Mouse (Mus musculus) neural tube, embryonic 14.5 days (tissue): ENCODE measurements around the gene Limch1. TPM values are rescaled to one million over a fixed set of nuclear protein-coding genes. Genes with fewer than 3 reads are reported as not detected.
A peak's percentile ranks its signal among the peaks of the same experiment; 100 is the strongest.

Experiments used
- ATAC-seq: fragments of 200-750 bp; cut with Nextera tagmentation; 2 replicates; pipeline ENCODE4 v1.8.0; 2017; ENCODE audit warnings: low read depth, mild to moderate bottlenecking, moderate TSS enrichment, moderate library complexity
- H3K27ac ChIP-seq: fragments of 300-500 bp; sonication (generic); 2 replicates; pipeline ENCODE4 v1.5.1; 2014; ENCODE audit warnings: low read depth, mild to moderate bottlenecking, control low read depth, low read length, moderate library complexity, mixed read lengths
- H3K27me3 ChIP-seq: fragments of 300-500 bp; sonication (generic); 2 replicates; pipeline ENCODE4 v1.6.1; 2014; ENCODE audit warnings: low read length; ENCODE audit not compliant: control insufficient read depth, insufficient read depth
- H3K36me3 ChIP-seq: fragments of 300-500 bp; sonication (generic); 2 replicates; pipeline ENCODE4 v1.6.1; 2014; ENCODE audit warnings: low read length, mixed read lengths; ENCODE audit not compliant: control insufficient read depth, insufficient read depth
- H3K4me1 ChIP-seq: fragments of 300-500 bp; sonication (generic); 2 replicates; pipeline ENCODE4 v1.6.1; 2014; ENCODE audit warnings: low read length; ENCODE audit not compliant: control insufficient read depth, insufficient read depth
- H3K4me2 ChIP-seq: fragments of 300-500 bp; sonication (generic); 2 replicates; pipeline ENCODE4 v1.6.1; 2014; ENCODE audit warnings: mild to moderate bottlenecking, low read depth, low read length, control low read depth
- H3K4me3 ChIP-seq: fragments of 300-500 bp; sonication (generic); 2 replicates; pipeline ENCODE4 v1.5.1; 2014; ENCODE audit warnings: low read depth, low read length, control low read depth, mixed read lengths
- H3K9ac ChIP-seq: fragments of 300-500 bp; sonication (generic); replicated peaks from 2 replicates; pipeline ENCODE4 v1.6.1; 2014; ENCODE audit warnings: low read depth, mild to moderate bottlenecking, control low read depth, low read length, mixed read lengths
- H3K9me3 ChIP-seq: fragments of 300-500 bp; sonication (generic); 2 replicates; pipeline ENCODE4 v1.6.1; 2016; ENCODE audit warnings: low read length; ENCODE audit not compliant: control insufficient read depth
- WGBS: fragments of 180-500 bp; shearing (Covaris S2); extraction: QIAGEN DNeasy Blood & Tissue Kit; methylation state at CpG from one replicate; pipeline ENCODE4 v1.1.7; 2014; 5-methylcytosine and 5-hydroxymethylcytosine counted together
- polyA plus RNA-seq: library from polyadenylated mRNA; unstranded; fragments of >200 nt; fragmentation: Nextera tagmentation; extraction: Ambion mirVana; gene quantifications from 2 replicates; pipeline ENCODE4 v1.2.1, GENCODE M21; 2014

Gene Limch1
- polyA plus RNA-seq, 1 experiment from 2014 or later: 81.8 TPM

DNA sequence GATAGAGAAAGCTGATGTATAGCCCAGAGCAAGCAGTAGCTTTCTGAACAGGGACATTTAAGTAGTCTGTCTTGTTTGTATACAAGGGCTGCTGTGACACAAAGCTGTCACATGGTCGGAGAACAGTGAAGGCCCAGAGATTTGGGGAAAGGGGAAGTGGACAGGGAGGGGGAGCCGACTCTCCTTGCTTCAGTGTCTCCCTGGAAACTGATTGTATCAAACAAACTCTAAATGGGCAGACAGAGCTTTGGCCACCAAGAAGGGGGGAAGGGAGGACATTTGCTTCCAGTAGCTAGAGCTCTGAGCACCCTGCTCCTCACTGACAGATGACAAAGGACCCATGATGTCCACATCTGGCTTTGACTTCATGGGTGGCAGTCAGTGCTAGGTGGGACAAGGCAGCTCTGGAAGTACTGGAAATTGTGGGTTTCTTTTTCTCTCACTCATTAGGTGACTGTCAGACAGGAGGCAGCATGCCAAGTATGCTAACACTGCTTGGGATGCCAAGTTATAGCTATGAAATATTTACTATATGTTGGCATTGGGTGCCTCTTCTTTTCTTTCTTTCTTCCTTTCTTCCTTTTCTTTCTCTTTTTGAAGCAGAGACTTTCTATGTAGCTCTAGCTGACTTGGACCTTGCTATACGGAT is 5.8 kb downstream of the Limch1 start:
- Histone ChIP-seq H3K9ac (no peak overlapping the region), H3K9me3 (no peaks in the 10 kb centered on the region), H3K36me3 (no peaks in the 10 kb centered on the region), H3K4me2 (no peak overlapping the region), H3K27ac (peak overlapping the region; percentile 18; the same call in 1 of the 2 replicates), H3K27me3 (no peaks in the 10 kb centered on the region), H3K4me1 (peaks cover 29% of the 10 kb centered on the region), H3K4me3 (no peak overlapping the region)
- peak; percentile 45; the same call in 1 of the 2 replicates for ATAC-seq
- 32% methylated on average over 3 of the region's 3 CpGs for WGBS

- WGBS: 90% methylated on average over 9 of the region's 9 CpGs
- H3K4me3 ChIP-seq: no peak overlapping the region
- H3K4me1 ChIP-seq: peaks cover 16% of the 10 kb centered on the region
- H3K36me3 ChIP-seq: no peaks in the 10 kb centered on the region
- H3K9me3 ChIP-seq: no peaks in the 10 kb centered on the region
- H3K27me3 ChIP-seq: no peaks in the 10 kb centered on the region
- no peak for ATAC-seq
- no peak overlapping the region for H3K9ac ChIP-seq
- H3K4me2 ChIP-seq: no peak overlapping the region
- no peak overlapping the region for H3K27ac ChIP-seq
These were observed 8.0 kb downstream of the Limch1 start for GRCm38 (mm10) chr5:66753620-66754019.

DNA sequence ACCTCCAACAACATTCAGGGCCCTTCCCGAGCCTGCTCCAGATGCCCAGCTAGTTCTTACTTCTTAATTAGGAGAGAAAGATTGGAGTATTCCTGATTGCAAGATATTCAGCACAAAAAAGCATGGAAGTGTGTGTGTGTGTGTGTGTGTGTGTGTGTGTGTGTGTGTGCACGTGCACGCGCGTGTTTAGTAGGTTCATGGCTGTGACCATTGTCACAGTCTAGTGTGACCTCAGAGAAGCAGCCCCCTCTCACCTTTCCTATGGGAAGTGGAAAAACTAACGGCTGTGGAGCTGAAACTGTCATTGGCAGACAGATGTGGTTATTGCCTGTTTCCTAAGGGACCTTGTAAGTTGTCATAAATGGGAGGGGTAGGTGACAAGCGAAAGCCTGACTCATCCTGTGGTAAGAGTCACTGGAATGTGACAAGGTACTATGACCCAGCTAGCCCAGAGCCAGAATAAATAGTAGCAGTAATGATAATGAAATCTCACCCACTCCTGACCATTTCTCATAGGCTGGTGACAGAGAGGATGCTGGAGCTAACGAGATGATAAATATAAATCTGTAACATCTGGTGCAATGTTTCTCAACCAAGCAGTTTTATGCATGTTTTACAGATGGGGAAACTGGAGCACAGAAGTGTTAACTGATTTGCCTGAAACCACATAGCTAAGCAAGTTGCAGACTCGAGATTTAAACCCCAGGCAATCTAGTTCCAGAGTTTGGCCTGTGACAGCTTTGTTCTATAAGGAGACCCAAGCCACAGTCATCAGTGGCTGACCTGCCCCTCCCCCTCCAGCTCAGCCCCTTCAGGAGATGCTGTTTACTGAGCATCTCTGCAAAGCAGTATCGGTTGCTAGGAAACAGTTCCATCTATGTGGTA is 11.4 kb downstream of the Limch1 start:
- Histone ChIP-seq H3K9ac (no peak overlapping the region), H3K4me1 (0 out of 2 replicates have a peak, but pooled peaks cover 5% of the 10 kb centered on the region), H3K27ac (peak overlapping the region; percentile 7; the same call in 1 of the 2 replicates), H3K4me3 (no peak overlapping the region), H3K9me3 (no peaks in the 10 kb centered on the region), H3K36me3 (no peaks in the 10 kb centered on the region), H3K27me3 (no peaks in the 10 kb centered on the region), H3K4me2 (no peak overlapping the region)
- ATAC-seq: peak; percentile 92
- 56% methylated on average over 10 of the region's 10 CpGs for WGBS

DNA sequence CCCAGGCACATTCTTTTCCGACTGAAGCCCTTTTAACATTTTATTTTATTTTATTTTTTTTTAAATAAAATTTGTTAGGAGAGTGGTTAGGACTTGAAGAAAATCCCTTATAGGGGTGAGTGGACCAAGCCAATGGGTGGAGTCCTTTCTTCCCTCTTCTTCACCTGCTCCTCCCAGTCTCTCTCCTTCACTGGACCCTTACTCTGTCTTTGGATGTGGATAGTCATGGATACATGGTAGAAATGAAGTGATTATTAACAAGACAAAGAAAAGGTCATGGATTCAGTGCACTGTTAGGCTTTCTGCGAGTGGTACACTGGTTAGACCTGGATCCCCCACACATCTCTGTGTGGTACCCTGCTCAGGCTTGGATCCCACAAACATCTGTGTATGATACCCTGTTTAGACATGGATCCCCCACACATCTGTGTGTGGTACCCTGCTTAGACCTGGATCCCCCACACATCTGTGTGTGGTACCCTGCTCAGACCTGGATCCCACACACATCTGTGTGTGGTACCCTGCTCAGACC is 12.1 kb downstream of the Limch1 start:
- Histone ChIP-seq H3K4me3 (no peak overlapping the region), H3K9me3 (no peaks in the 10 kb centered on the region), H3K9ac (no peak overlapping the region), H3K27ac (no peak overlapping the region; the same call in 1 of the 2 replicates), H3K4me2 (no peak overlapping the region), H3K4me1 (0 out of 2 replicates have a peak, but pooled peaks cover 5% of the 10 kb centered on the region), H3K36me3 (no peaks in the 10 kb centered on the region), H3K27me3 (no peaks in the 10 kb centered on the region)
- ATAC-seq: peak; percentile 55; the same call in 1 of the 2 replicates
- 49% methylated on average over 2 of the region's 2 CpGs for WGBS

GRCm38 (mm10) chr5:66759354-66759753 is 13.7 kb downstream of the Limch1 start:
- no peak overlapping the region for H3K27ac ChIP-seq
- no peak overlapping the region for H3K9ac ChIP-seq
- no peaks in the 10 kb centered on the region for H3K9me3 ChIP-seq
- no peak overlapping the region for H3K4me2 ChIP-seq
- no peaks in the 10 kb centered on the region for H3K27me3 ChIP-seq
- no peak for ATAC-seq
- 0 out of 2 replicates have a peak, but pooled peaks cover 5% of the 10 kb centered on the region for H3K4me1 ChIP-seq
- H3K4me3 ChIP-seq: no peak overlapping the region
- no peaks in the 10 kb centered on the region for H3K36me3 ChIP-seq
- 80% methylated on average over 2 of the region's 2 CpGs for WGBS

GRCm38 (mm10) chr5:66760747-66761146 is 15.1 kb downstream of the Limch1 start:
- WGBS: 92% methylated on average over 10 of the region's 10 CpGs
- no peaks in the 10 kb centered on the region for H3K9me3 ChIP-seq
- H3K4me3 ChIP-seq: no peak overlapping the region
- no peak overlapping the region for H3K9ac ChIP-seq
- no peak for ATAC-seq
- no peak overlapping the region for H3K4me2 ChIP-seq
- no peaks in the 10 kb centered on the region for H3K27me3 ChIP-seq
- H3K36me3 ChIP-seq: no peaks in the 10 kb centered on the region
- no peak overlapping the region for H3K27ac ChIP-seq
- 0 out of 2 replicates have a peak, but pooled peaks cover 5% of the 10 kb centered on the region for H3K4me1 ChIP-seq

GRCm38 (mm10) chr5:66762006-66762405 is 16.4 kb downstream of the Limch1 start:
- ATAC-seq: no peak
- Histone ChIP-seq H3K36me3 (no peaks in the 10 kb centered on the region), H3K4me3 (no peak overlapping the region), H3K9me3 (no peaks in the 10 kb centered on the region), H3K4me1 (0 out of 2 replicates have a peak, but pooled peaks cover 5% of the 10 kb centered on the region), H3K9ac (no peak overlapping the region), H3K4me2 (no peak overlapping the region), H3K27ac (no peak overlapping the region), H3K27me3 (no peaks in the 10 kb centered on the region)
- WGBS: 89% methylated on average over 2 of the region's 2 CpGs

- H3K27me3 ChIP-seq: no peaks in the 10 kb centered on the region
- H3K4me2 ChIP-seq: no peak overlapping the region
- no peaks in the 10 kb centered on the region for H3K9me3 ChIP-seq
- no peak overlapping the region for H3K27ac ChIP-seq
- ATAC-seq: no peak
- 78% methylated on average over 6 of the region's 6 CpGs for WGBS
- H3K4me1 ChIP-seq: no peaks in the 10 kb centered on the region
- H3K4me3 ChIP-seq: no peak overlapping the region
- no peaks in the 10 kb centered on the region for H3K36me3 ChIP-seq
- no peak overlapping the region for H3K9ac ChIP-seq
These were observed 18.5 kb downstream of the Limch1 start for GRCm38 (mm10) chr5:66764129-66764528.

- H3K4me2 ChIP-seq: no peak overlapping the region
- WGBS: 82% methylated on average over 2 of the region's 2 CpGs
- no peak overlapping the region for H3K27ac ChIP-seq
- H3K4me3 ChIP-seq: no peak overlapping the region
- H3K9me3 ChIP-seq: no peaks in the 10 kb centered on the region
- no peaks in the 10 kb centered on the region for H3K36me3 ChIP-seq
- H3K4me1 ChIP-seq: no peaks in the 10 kb centered on the region
- H3K9ac ChIP-seq: no peak overlapping the region
- H3K27me3 ChIP-seq: no peaks in the 10 kb centered on the region
- no peak for ATAC-seq
These were observed 20.3 kb downstream of the Limch1 start for GRCm38 (mm10) chr5:66765911-66766310.
